Mouse (Mus musculus): ENCODE measurements at regions not wholly inside any gene's neighbourhood (a gene's known extent, or its start where the extent isn't known, plus 50 kb on each side); places are given as distances from the start of the nearest gene placed in this dataset.

DNA sequence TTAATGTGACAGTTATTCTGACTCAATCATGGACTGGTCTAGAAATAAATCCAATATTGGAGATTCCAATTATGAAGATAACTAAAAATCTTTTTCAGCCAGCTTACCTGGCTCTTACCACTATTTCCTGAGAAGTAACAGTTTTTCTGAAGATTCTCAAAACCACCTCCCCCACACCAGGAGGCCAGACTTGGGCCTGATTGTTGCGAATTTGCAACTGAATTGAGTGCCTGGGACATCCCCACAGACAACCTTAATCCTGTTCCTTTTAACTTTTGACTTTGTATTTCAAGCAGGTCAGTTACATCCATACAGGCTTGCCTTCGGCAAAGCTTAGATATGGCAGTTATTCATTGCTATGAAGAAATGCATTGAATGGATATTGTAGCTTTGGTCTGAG, 100.7 kb upstream of the Ctnnd2 start:
- H3K4me2 ChIP-seq (ENCODE audit: low read depth, low read length) = no peak overlapping the region
- TF ChIP-seq EP300 (IDR thresholded peaks at IDR 0.05; ENCODE audit: low read depth) (no peak), CTCF (IDR thresholded peaks at IDR 0.05; ENCODE audit: low read depth) (no peak)
- H3K4me3 ChIP-seq (ENCODE audit: low read depth, low read length) = no peak overlapping the region
- H3K27ac ChIP-seq (ENCODE audit: low read depth) = no peak overlapping the region
- 58% methylated on average over 2 of the region's 2 CpGs for WGBS
- ATAC-seq (ENCODE audit: insufficient read depth, low read depth) = no peak
- H3K4me1 ChIP-seq (ENCODE audit: control insufficient read depth, insufficient read depth) = no peaks in the 10 kb centered on the region
- no peaks in the 10 kb centered on the region for H3K27me3 ChIP-seq (ENCODE audit: control insufficient read depth, insufficient read depth, low read length)
- H3K9me3 ChIP-seq (replicated peaks; ENCODE audit: control insufficient read depth, low read length) = no peaks in the 10 kb centered on the region
- H3K9ac ChIP-seq (replicated peaks; ENCODE audit: low read depth, low read length) = no peak overlapping the region
- no peaks in the 10 kb centered on the region for H3K36me3 ChIP-seq (replicated peaks; ENCODE audit: control insufficient read depth, insufficient read depth, low read length)
- DNase-seq (ENCODE audit: low spot score) = no peak

DNA sequence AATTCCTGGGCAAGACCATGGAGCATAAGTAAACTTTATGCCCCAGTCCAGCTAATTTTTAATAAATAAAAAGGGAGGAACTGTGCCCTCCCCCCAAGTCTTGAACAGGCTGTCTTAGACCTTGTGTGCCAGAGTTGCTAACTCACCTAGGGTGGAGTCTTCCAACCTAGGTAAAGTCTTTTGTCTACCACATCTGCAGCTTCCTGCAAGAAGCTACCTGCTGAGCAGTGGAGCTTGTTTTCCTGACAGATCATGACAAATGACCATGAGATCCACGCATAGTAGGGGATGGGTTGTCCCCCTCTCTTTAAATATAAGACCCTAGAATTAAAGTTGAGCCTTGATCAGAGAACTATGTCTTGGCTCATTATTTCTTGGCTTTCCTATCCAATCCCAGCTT, 100.1 kb upstream of the Ctnnd2 start:
- ATAC-seq (ENCODE audit: insufficient read depth, low read depth) = no peak
- 42% methylated on average over 1 of the region's 1 CpGs for WGBS

DNA sequence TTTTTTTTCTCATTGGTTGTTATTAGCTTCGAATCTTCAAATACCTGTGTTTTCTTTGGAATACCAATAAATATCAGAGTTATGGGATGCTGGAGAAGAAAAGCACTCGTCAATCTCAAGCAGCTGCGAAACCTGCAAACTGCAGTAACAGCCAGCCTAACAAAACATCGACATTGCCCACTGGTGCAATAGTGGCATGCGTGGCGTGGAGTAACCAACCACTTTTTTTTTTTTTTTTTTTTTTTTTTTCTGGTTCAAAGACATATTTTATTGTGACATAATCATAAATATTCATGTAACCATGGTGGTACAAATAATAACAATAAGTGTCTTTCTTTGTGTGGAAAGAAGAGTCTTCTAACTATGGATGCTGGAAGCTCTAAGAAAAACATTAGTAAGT, 85.3 kb upstream of the Ctnnd2 start:
- H3K4me1 ChIP-seq (ENCODE audit: control insufficient read depth, insufficient read depth) = no peaks in the 10 kb centered on the region
- DNase-seq (ENCODE audit: low spot score) = no peak
- no peak overlapping the region for H3K9ac ChIP-seq (replicated peaks; ENCODE audit: low read depth, low read length)
- H3K4me2 ChIP-seq (ENCODE audit: low read depth, low read length) = no peak overlapping the region
- H3K9me3 ChIP-seq (replicated peaks; ENCODE audit: control insufficient read depth, low read length) = no peaks in the 10 kb centered on the region
- 80% methylated on average over 6 of the region's 6 CpGs for WGBS
- TF ChIP-seq CTCF (IDR thresholded peaks at IDR 0.05; ENCODE audit: low read depth) (no peak), EP300 (IDR thresholded peaks at IDR 0.05; ENCODE audit: low read depth) (no peak)
- ATAC-seq (ENCODE audit: insufficient read depth, low read depth) = no peak
- no peaks in the 10 kb centered on the region for H3K36me3 ChIP-seq (replicated peaks; ENCODE audit: control insufficient read depth, insufficient read depth, low read length)
- no peaks in the 10 kb centered on the region for H3K27me3 ChIP-seq (ENCODE audit: control insufficient read depth, insufficient read depth, low read length)
- no peak overlapping the region for H3K4me3 ChIP-seq (ENCODE audit: low read depth, low read length)
- H3K27ac ChIP-seq (ENCODE audit: low read depth) = no peak overlapping the region

More for the DNA sequence above, 100.1 kb upstream of the Ctnnd2 start:
- no peaks in the 10 kb centered on the region for H3K36me3 ChIP-seq (replicated peaks; ENCODE audit: control insufficient read depth, insufficient read depth, low read length)
- H3K9me3 ChIP-seq (replicated peaks; ENCODE audit: control insufficient read depth, low read length) = no peaks in the 10 kb centered on the region
- no peak overlapping the region for H3K4me2 ChIP-seq (ENCODE audit: low read depth, low read length)
- no peak overlapping the region for H3K9ac ChIP-seq (replicated peaks; ENCODE audit: low read depth, low read length)
- TF ChIP-seq CTCF (IDR thresholded peaks at IDR 0.05; ENCODE audit: low read depth) (no peak), EP300 (IDR thresholded peaks at IDR 0.05; ENCODE audit: low read depth) (no peak)
- no peaks in the 10 kb centered on the region for H3K4me1 ChIP-seq (ENCODE audit: control insufficient read depth, insufficient read depth)
- no peaks in the 10 kb centered on the region for H3K27me3 ChIP-seq (ENCODE audit: control insufficient read depth, insufficient read depth, low read length)
- H3K4me3 ChIP-seq (ENCODE audit: low read depth, low read length) = no peak overlapping the region
- no peak overlapping the region for H3K27ac ChIP-seq (ENCODE audit: low read depth)
- DNase-seq (ENCODE audit: low spot score) = no peak

DNA sequence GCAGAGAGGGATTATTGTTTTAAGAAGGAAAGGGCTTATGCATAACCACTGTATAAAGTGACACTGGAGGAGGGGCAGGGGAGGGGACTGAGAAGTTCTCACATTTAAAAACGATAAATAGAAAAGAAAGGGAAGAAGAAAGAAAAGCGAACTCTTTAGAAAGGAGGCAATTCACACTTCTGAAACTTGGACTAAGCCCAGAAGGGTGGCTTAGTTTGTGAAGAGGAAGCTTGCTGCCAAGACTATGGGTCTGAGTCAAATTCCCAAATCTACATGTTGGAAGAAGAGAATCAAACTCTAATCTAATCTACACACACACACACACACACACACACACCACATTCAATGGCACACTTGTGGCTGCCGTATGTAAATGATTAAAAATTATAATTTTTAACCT, 50.3 kb upstream of the Ctnnd2 start:
- no peaks in the 10 kb centered on the region for H3K36me3 ChIP-seq (replicated peaks; ENCODE audit: control insufficient read depth, insufficient read depth, low read length)
- H3K27ac ChIP-seq (ENCODE audit: low read depth) = no peak overlapping the region
- no peak for DNase-seq (ENCODE audit: low spot score)
- no peak overlapping the region for H3K4me3 ChIP-seq (ENCODE audit: low read depth, low read length)
- TF ChIP-seq EP300 (IDR thresholded peaks at IDR 0.05; ENCODE audit: low read depth) = no peak
- no peak for TF ChIP-seq CTCF (IDR thresholded peaks at IDR 0.05; ENCODE audit: low read depth)
- H3K27me3 ChIP-seq (ENCODE audit: control insufficient read depth, insufficient read depth, low read length) = no peaks in the 10 kb centered on the region
- ATAC-seq (ENCODE audit: insufficient read depth, low read depth) = no peak
- H3K4me2 ChIP-seq (ENCODE audit: low read depth, low read length) = no peak overlapping the region
- no peaks in the 10 kb centered on the region for H3K9me3 ChIP-seq (replicated peaks; ENCODE audit: control insufficient read depth, low read length)
- no peak overlapping the region for H3K9ac ChIP-seq (replicated peaks; ENCODE audit: low read depth, low read length)
- H3K4me1 ChIP-seq (ENCODE audit: control insufficient read depth, insufficient read depth) = no peaks in the 10 kb centered on the region
- 50% methylated on average over 3 of the region's 3 CpGs for WGBS
